Mouse (Mus musculus) testis, adult 2 months (tissue): ENCODE measurements around the gene Grin2a.

ENCODE experiments used
- CTCF ChIP-seq: fragments of 200-500 bp; IDR thresholded peaks from 2 replicates; pipeline ENCODE4 v1.5.1; 2012; ENCODE audit warnings: low read depth, mild to moderate bottlenecking, inconsistent platforms, low read length, moderate library complexity; ENCODE audit not compliant: control insufficient read depth, insufficient read depth, insufficient replicate concordance
- POLR2A ChIP-seq: fragments of 200-500 bp; IDR thresholded peaks from 2 replicates; pipeline ENCODE4 v1.6.1; 2012; ENCODE audit warnings: low read depth, mild to moderate bottlenecking, inconsistent platforms, low read length, moderate library complexity; ENCODE audit not compliant: control insufficient read depth

DNA sequence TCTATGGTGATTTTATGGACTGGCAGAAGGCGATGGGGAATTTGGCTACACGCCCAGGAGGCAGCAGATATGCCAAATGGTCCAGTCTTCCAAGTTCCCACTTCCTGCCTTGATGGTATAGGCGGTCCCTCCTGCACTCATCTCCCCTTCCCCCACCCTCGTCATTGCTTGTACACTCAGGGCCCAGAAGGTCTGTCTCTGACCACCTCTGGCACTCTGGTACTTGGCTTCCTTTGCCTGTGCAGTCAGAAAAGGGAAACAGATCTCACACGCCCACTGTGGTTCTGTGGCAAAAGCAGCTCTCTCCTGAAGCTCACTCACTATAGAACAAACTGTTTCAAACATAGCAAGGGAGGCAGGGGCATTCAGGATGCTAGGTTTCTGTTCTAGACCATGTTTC is 227.0 kb downstream of the Grin2a start:
- TF ChIP-seq POLR2A = no peak
- TF ChIP-seq CTCF = no peak
